Mouse (Mus musculus) embryonic facial prominence, embryonic 15.5 days (tissue): ENCODE results near the gene 4930544G11Rik. TPM values are rescaled to one million over a fixed set of nuclear protein-coding genes. Genes with fewer than 3 reads are reported as not detected.

Experiments used
- ATAC-seq: fragments of 200-750 bp; cut with Nextera tagmentation; 2 replicates; pipeline ENCODE4 v1.8.0; 2017; ENCODE audit warnings: low read depth, moderate TSS enrichment; ENCODE audit not compliant: insufficient number of reproducible peaks, low FRiP score, low TSS enrichment
- H3K27ac ChIP-seq: fragments of 300-500 bp; sonication (generic); replicated peaks from 2 replicates; pipeline ENCODE4 v1.5.1; 2015; ENCODE audit warnings: mild to moderate bottlenecking, inconsistent platforms
- H3K27me3 ChIP-seq: fragments of 300-500 bp; sonication (generic); 2 replicates; pipeline ENCODE4 v1.6.1; 2015; ENCODE audit warnings: inconsistent platforms
- H3K36me3 ChIP-seq: fragments of 300-500 bp; sonication (generic); 2 replicates; pipeline ENCODE4 v1.6.1; 2015; ENCODE audit warnings: mild to moderate bottlenecking, inconsistent platforms
- H3K4me1 ChIP-seq: fragments of 300-500 bp; sonication (generic); 2 replicates; pipeline ENCODE4 v1.6.1; 2015; ENCODE audit warnings: inconsistent platforms
- H3K4me2 ChIP-seq: fragments of 300-500 bp; sonication (generic); replicated peaks from 2 replicates; pipeline ENCODE4 v1.6.1; 2015; ENCODE audit warnings: mild to moderate bottlenecking, inconsistent platforms
- H3K4me3 ChIP-seq: fragments of 300-500 bp; sonication (generic); replicated peaks from 2 replicates; pipeline ENCODE4 v1.5.1; 2015; ENCODE audit warnings: mild to moderate bottlenecking, inconsistent platforms
- H3K9ac ChIP-seq: fragments of 300-500 bp; sonication (generic); 2 replicates; pipeline ENCODE4 v1.6.1; 2015; ENCODE audit warnings: inconsistent platforms
- H3K9me3 ChIP-seq: fragments of 300-500 bp; sonication (generic); replicated peaks from 2 replicates; pipeline ENCODE4 v1.6.1; 2016; ENCODE audit warnings: inconsistent platforms
- WGBS: fragments of 180-500 bp; shearing (Covaris S2); methylation state at CpG from one replicate; pipeline ENCODE4 v1.1.7; 2015; 5-methylcytosine and 5-hydroxymethylcytosine counted together
- polyA plus RNA-seq: library from polyadenylated mRNA; unstranded; fragments of >200 nt; fragmentation: Nextera tagmentation; extraction: Ambion mirVana; gene quantifications from 2 replicates; pipeline ENCODE4 v1.2.1, GENCODE M21; 2015

4930544G11Rik gene
- polyA plus RNA-seq, 1 experiment from 2014 or later, result not detected

DNA sequence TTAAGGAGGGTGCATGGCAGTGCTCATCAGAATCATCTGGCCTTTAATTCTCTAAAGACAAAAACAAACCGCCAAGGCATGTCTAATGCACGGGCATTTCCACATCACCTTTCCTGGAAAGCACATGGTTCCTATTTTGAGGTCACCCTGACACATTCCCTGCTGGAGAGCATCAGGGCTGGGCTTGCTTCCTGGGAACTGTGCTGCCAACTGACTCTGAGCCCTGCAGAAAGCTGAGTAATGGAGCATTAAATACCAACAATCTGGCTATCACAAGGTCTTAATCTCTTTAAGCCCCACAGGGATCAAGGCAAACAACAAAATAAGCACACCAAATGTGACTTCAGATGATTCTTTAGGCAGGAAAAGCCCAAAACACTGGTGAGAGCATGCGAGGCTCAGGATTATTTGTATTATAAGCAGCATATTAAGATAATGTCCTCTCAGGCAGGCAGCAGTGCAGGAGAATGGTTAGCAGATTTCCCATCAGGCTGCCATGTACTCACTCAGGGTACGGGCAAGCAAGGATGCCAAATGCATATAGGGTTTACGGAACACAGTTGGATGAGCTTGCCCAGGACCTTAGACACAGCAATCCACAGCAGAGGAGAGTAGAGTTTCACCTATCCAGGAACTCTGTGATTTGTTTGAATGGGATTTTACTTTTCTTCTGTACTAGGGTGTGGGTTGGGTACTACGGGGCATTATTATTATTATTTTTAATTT lies 17.1 kb downstream of the 4930544G11Rik start:
- no peak for ATAC-seq
- H3K36me3 ChIP-seq, result no peaks in the 10 kb centered on the region
- H3K9me3 ChIP-seq, result no peaks in the 10 kb centered on the region
- no peaks in the 10 kb centered on the region for H3K27me3 ChIP-seq
- no peak overlapping the region for H3K4me3 ChIP-seq
- WGBS, result 37% methylated on average over 6 of the region's 6 CpGs
- H3K27ac ChIP-seq, result no peak overlapping the region
- no peak overlapping the region for H3K4me2 ChIP-seq
- no peak overlapping the region for H3K9ac ChIP-seq
- no peaks in the 10 kb centered on the region for H3K4me1 ChIP-seq

DNA sequence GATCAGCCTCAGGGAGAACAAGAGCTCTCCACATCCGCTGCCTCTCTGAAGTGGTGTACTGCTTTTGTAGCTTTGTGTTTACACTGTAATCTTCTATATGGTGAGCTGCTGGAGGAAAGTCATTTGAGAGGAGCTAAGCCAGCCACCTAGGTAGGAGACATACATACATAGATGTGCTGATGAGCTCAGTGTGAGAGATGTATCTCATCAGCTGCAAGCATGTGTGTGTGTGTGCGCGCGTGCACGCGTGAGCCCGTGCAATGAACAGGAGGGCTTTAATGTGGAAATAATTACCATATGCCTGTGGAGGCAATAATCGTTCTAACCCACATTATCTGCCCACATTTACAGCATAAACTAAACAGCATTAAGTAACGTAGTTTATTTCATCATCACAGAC lies 18.0 kb downstream of the 4930544G11Rik start:
- no peak overlapping the region for H3K27ac ChIP-seq
- H3K9ac ChIP-seq, result no peak overlapping the region
- no peaks in the 10 kb centered on the region for H3K27me3 ChIP-seq
- H3K4me1 ChIP-seq, result no peaks in the 10 kb centered on the region
- no peaks in the 10 kb centered on the region for H3K36me3 ChIP-seq
- no peak overlapping the region for H3K4me2 ChIP-seq
- H3K4me3 ChIP-seq, result no peak overlapping the region
- WGBS, result 47% methylated on average over 9 of the region's 9 CpGs
- no peaks in the 10 kb centered on the region for H3K9me3 ChIP-seq
- no peak for ATAC-seq

DNA sequence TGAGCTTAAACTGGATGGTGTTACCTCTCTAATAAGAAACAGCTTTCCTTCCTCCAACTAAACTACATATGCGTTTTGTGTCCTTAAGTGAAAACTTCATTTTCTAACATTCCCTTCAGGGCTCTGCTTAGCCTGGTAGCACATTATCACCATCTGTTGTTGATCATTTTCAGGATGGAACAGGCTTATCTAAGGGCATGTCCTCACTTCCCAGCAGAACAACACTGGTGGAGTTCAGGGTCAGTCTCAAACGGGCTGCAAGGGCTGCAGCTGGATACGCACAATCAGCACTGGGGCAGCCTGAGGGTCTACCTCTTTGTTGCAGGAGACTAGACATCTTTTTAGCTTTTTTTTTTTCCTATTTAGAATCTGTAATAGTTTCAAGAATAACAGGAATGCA lies 39.7 kb downstream of the 4930544G11Rik start:
- Histone ChIP-seq H3K9me3 (no peaks in the 10 kb centered on the region), H3K4me2 (no peak overlapping the region), H3K27me3 (no peaks in the 10 kb centered on the region), H3K4me1 (no peaks in the 10 kb centered on the region), H3K27ac (no peak overlapping the region), H3K4me3 (no peak overlapping the region), H3K36me3 (no peaks in the 10 kb centered on the region), H3K9ac (no peak overlapping the region)
- 39% methylated on average over 3 of the region's 3 CpGs for WGBS
- no peak for ATAC-seq

DNA sequence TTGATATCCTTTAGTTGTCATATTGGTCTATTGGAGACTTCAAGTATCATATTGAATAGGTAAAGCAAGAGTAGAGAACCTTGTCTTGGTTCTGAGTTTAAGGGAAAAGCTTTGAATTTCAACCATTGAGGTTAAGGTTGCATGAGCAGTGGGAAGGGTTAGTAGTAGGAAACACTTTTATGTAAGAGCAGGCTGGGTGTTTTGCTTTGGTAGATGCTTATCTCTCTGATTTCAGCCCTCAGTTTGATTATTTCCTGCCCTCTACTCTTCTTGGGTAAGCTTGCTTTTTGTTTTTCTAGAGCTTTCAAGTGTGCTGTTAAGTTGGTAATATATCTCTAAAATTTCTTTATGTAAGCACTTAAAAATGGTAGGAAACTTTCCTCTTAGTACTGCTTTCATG lies 45.9 kb downstream of the 4930544G11Rik start:
- no peaks in the 10 kb centered on the region for H3K4me1 ChIP-seq
- ATAC-seq, result no peak
- no peak overlapping the region for H3K9ac ChIP-seq
- no peaks in the 10 kb centered on the region for H3K27me3 ChIP-seq
- H3K36me3 ChIP-seq, result no peaks in the 10 kb centered on the region
- no peak overlapping the region for H3K4me2 ChIP-seq
- H3K27ac ChIP-seq, result no peak overlapping the region
- no peak overlapping the region for H3K4me3 ChIP-seq
- no peaks in the 10 kb centered on the region for H3K9me3 ChIP-seq

Other genes starting within 250 kb of the 4930544G11Rik start
- 21.7 and 23.3 TPM in 2 replicates for gene Prdm5, start 173.6 kb upstream of the 4930544G11Rik start, polyA plus RNA-seq